Mouse (Mus musculus): ENCODE data around the gene Utp14a.

Gene Utp14a

GRCm38 (mm10) chrX:48314530-48315079 is 57.9 kb downstream of the Utp14a start:
- DNase-seq, result peak; percentile 64 to 76

GRCm38 (mm10) chrX:48317444-48317843 is 60.8 kb downstream of the Utp14a start:
- no peak for DNase-seq

GRCm38 (mm10) chrX:48318194-48318593 is 61.5 kb downstream of the Utp14a start:
- no peak for DNase-seq
